Mouse (Mus musculus) heart, embryonic 16.5 days (tissue): ENCODE measurements around the gene Nxn. TPM values are rescaled to one million over a fixed set of nuclear protein-coding genes. Genes with fewer than 3 reads are reported as not detected.

Experiments
- ATAC-seq: fragments of 200-750 bp; cut with Nextera tagmentation; replicated peaks from 2 replicates; pipeline ENCODE4 v1.8.0; 2017; ENCODE audit warnings: moderate number of reproducible peaks; ENCODE audit not compliant: insufficient read depth, low FRiP score; ENCODE audit errors: extremely low read depth
- H3K27ac ChIP-seq: fragments of 300-500 bp; sonication (generic); 2 replicates; pipeline ENCODE4 v1.5.1; 2014; ENCODE audit warnings: mild to moderate bottlenecking, low read length, control low read depth, moderate library complexity
- H3K27me3 ChIP-seq: fragments of 300-500 bp; sonication (generic); 2 replicates; pipeline ENCODE4 v1.6.1; 2014; ENCODE audit warnings: low read length, mixed read lengths; ENCODE audit not compliant: control insufficient read depth, insufficient read depth
- H3K36me3 ChIP-seq: fragments of 300-500 bp; sonication (generic); 2 replicates; pipeline ENCODE4 v1.6.1; 2014; ENCODE audit not compliant: control insufficient read depth, insufficient read depth
- H3K4me1 ChIP-seq: fragments of 300-500 bp; sonication (generic); 2 replicates; pipeline ENCODE4 v1.6.1; 2014; ENCODE audit warnings: low read length, mixed read lengths; ENCODE audit not compliant: control insufficient read depth, insufficient read depth
- H3K4me2 ChIP-seq: fragments of 300-500 bp; sonication (generic); 2 replicates; pipeline ENCODE4 v1.6.1; 2014; ENCODE audit warnings: low read depth, mild to moderate bottlenecking, control low read depth, low read length
- H3K4me3 ChIP-seq: fragments of 300-500 bp; sonication (generic); 2 replicates; pipeline ENCODE4 v1.5.1; 2014; ENCODE audit warnings: mild to moderate bottlenecking, control low read depth, low read length
- H3K9ac ChIP-seq: fragments of 300-500 bp; sonication (generic); 2 replicates; pipeline ENCODE4 v1.6.1; 2014; ENCODE audit warnings: low read length, control low read depth
- H3K9me3 ChIP-seq: fragments of 300-500 bp; sonication (generic); replicated peaks from 2 replicates; pipeline ENCODE4 v1.6.1; 2016; ENCODE audit warnings: low read length; ENCODE audit not compliant: control insufficient read depth
- WGBS: fragments of 180-500 bp; shearing (Covaris S2); extraction: QIAGEN DNeasy Blood & Tissue Kit; methylation state at CpG from one replicate; pipeline ENCODE4 v1.1.7; 2014; 5-methylcytosine and 5-hydroxymethylcytosine counted together
- polyA plus RNA-seq: library from polyadenylated mRNA; unstranded; fragments of >200 nt; fragmentation: Nextera tagmentation; extraction: Ambion mirVana; gene quantifications from 2 replicates; pipeline ENCODE4 v1.2.1, GENCODE M21; 2015

The Nxn gene
- polyA plus RNA-seq, 1 experiment from 2014 or later, result 21.2 TPM

DNA sequence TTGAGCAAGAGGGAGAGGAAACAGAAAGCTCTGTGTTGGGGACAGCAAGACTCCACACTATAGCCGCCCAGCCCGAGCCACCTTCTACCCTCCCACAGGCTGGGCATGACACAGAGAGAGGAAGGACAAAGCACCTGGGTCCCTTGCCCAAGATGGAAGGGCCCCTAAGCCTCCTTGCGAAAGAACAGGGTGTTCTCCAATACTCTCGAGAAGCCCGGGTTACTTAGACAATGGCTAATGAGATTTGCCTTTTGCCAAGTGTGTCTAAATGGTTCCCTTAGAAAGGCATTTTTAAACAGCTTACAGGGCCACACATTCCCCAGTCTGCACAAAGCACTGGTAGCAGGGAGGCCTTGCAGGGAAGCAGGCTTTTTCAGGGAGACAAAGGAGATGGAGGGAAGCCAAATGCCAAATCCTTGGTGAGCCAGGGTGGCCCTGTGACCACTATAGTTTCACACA is 130.9 kb downstream of the Nxn start:
- Histone ChIP-seq H3K36me3 (0 out of 2 replicates have a peak, but pooled peaks cover 2% of the 10 kb centered on the region), H3K4me3 (no peak overlapping the region), H3K27ac (no peak overlapping the region), H3K27me3 (no peaks in the 10 kb centered on the region), H3K9ac (no peak overlapping the region), H3K9me3 (no peaks in the 10 kb centered on the region), H3K4me2 (no peak overlapping the region), H3K4me1 (no peaks in the 10 kb centered on the region)
- 71% methylated on average over 5 of the region's 5 CpGs for WGBS
- ATAC-seq, result no peak

DNA sequence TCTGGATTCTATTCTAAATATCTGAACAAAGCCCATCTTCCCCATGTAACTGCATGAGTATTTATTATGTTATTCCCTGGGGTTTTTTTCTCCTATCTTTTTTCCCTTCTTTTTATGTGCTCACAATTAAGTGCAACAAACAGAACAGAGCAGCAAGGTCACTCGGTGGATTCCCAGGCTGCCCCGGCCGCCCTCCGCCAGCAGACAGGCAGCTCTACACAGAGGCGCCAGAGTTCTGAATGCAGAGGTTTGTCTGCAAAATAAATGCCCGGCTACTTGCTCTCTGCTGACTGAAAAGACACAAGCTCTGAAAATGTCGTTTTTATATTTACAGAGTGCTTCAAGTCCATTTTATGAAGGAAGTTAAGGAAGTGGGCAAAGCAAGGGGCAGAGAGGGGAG is 131.4 kb downstream of the Nxn start:
- WGBS, result 68% methylated on average over 7 of the region's 7 CpGs
- H3K4me3 ChIP-seq, result no peak overlapping the region
- 0 out of 2 replicates have a peak, but pooled peaks cover 2% of the 10 kb centered on the region for H3K36me3 ChIP-seq
- no peaks in the 10 kb centered on the region for H3K9me3 ChIP-seq
- no peak overlapping the region for H3K4me2 ChIP-seq
- H3K27ac ChIP-seq, result no peak overlapping the region
- no peaks in the 10 kb centered on the region for H3K4me1 ChIP-seq
- ATAC-seq, result no peak
- no peaks in the 10 kb centered on the region for H3K27me3 ChIP-seq
- no peak overlapping the region for H3K9ac ChIP-seq

DNA sequence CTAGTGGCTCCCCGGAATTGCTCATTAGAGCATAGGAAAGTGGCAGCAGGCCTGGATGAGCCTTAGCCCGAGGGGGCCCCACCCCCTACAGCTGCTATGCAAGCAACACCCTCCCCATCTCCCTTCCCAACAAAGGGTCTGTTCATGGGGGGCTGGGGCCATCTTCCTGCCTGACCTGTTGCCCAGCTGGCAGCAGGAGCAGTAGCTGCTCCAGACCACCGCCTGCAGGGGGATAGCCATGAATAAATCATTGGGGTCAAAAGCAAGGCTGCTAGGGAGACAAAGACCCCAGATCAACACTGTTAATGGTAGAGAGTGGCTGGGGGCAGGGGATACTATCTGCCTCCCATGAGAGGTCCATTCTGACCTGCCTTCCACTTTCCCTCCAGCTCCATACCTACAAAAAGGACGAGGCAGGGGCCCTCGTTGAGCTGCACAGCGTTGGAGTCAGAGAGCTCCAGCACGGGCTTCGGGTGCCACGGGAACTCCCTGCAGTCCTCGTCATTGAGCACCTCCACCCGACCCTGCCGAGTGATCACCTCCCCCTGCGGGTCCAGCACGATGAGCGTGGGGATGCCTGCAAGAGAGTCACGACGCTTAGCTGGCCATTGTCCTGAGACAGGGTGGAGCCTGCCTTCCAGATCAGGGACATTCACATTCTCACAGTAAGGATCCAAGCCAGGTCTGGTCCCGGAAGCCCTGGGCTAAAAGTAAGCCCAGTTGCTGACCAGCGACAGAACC is 136.2 kb downstream of the Nxn start:
- Histone ChIP-seq H3K9ac (no peak overlapping the region), H3K9me3 (no peaks in the 10 kb centered on the region), H3K4me3 (no peak overlapping the region), H3K36me3 (no peaks in the 10 kb centered on the region), H3K4me1 (no peaks in the 10 kb centered on the region), H3K27ac (no peak overlapping the region), H3K4me2 (no peak overlapping the region), H3K27me3 (no peaks in the 10 kb centered on the region)
- WGBS, result 24% methylated on average over 19 of the region's 19 CpGs
- ATAC-seq, result no peak

DNA sequence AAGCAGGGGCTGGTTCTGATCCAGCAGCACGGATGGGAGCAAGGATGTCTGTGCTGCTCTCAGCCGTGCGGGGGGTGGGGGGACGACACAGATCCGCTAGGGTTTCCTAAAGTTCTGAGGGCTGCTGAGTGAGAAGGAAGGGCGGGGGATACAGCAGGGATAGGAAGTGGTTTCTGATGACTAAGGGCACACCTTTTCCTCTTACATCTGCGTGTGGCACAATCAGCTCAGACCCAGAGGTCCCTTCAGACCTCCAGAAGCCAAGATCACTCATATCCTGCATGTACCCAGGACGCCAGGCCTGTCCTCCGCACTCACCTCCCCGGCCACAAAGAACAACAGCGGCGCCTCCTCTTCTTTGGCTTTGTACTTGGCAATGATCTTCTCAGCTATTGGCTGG is 137.7 kb downstream of the Nxn start:
- ATAC-seq, result peak; percentile 37
- 54% methylated on average over 12 of the region's 12 CpGs for WGBS

DNA sequence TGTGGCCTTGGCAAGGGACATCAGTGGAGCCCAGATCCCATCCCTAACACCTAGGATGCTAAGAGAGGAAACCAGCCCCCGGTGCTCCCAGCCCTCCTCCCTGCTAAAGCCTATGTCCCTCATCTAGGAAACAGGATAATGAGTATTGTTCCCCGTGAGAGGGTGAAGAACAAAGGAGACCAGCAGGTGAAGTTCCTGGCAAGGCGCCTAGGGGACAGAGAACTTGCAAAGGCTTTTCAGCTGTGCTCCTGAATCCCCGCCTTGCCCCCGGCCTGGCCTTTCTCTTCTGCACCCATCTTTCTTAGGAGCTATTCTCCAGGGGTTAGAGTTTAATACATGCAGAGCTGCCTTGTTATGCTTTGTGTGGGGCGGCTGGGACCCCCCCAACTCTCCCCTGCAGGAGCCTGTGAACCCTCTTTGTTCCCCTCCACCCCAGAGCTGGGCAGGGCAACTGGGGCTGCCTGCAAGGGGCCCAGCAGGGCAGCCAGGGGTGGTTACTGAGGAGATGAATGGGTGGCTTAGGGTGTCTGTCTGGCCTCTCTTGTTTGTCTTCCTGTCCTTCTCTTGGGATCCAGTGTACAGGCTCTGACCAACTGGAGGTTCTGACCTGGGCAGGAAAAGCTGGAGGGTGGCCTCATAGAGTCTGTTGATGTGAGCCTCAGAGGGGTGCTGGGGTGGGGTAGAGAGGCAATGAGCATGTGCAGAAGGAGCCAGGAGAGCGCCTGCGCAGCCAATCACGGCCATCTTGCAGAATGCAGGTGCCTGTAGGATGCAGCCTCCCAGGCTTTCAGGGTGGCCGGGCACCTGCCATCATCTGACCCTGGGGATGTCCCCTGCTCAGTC is 138.5 kb downstream of the Nxn start:
- ATAC-seq, result no peak
- Histone ChIP-seq H3K4me3 (no peak overlapping the region), H3K27ac (no peak overlapping the region), H3K27me3 (no peaks in the 10 kb centered on the region), H3K4me1 (no peaks in the 10 kb centered on the region), H3K9me3 (no peaks in the 10 kb centered on the region), H3K4me2 (no peak overlapping the region), H3K36me3 (no peaks in the 10 kb centered on the region), H3K9ac (no peak overlapping the region)
- 77% methylated on average over 10 of the region's 10 CpGs for WGBS

More for the DNA sequence above, 137.7 kb downstream of the Nxn start:
- Histone ChIP-seq H3K4me3 (no peak overlapping the region), H3K4me2 (no peak overlapping the region), H3K27me3 (no peaks in the 10 kb centered on the region), H3K9me3 (no peaks in the 10 kb centered on the region), H3K9ac (no peak overlapping the region), H3K36me3 (no peaks in the 10 kb centered on the region), H3K27ac (no peak overlapping the region), H3K4me1 (no peaks in the 10 kb centered on the region)

DNA sequence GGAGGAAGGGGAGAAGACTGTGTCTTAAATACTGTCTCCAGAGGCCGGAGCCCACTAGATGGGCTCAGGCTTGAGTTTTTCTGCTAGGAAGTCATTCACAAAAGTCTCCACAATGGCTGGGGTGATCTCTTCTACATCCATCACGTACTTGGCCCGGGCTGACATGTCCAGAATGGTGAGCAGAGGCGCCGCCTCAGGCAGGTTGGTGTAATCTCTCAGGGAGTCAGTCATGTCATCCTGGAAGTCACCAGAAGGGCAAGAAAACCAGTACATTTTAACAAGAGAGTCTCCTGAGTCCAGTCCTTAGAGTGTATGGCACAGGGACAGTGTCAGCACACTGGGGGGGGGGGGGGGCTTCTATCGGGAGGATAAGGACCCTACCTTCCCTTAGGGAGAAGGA is 140.4 kb downstream of the Nxn start:
- WGBS, result 79% methylated on average over 5 of the region's 6 CpGs
- no peaks in the 10 kb centered on the region for H3K9me3 ChIP-seq
- H3K27ac ChIP-seq, result no peak overlapping the region
- no peak overlapping the region for H3K9ac ChIP-seq
- no peak overlapping the region for H3K4me2 ChIP-seq
- H3K27me3 ChIP-seq, result no peaks in the 10 kb centered on the region
- H3K36me3 ChIP-seq, result no peaks in the 10 kb centered on the region
- H3K4me1 ChIP-seq, result no peaks in the 10 kb centered on the region
- no peak for ATAC-seq
- no peak overlapping the region for H3K4me3 ChIP-seq

DNA sequence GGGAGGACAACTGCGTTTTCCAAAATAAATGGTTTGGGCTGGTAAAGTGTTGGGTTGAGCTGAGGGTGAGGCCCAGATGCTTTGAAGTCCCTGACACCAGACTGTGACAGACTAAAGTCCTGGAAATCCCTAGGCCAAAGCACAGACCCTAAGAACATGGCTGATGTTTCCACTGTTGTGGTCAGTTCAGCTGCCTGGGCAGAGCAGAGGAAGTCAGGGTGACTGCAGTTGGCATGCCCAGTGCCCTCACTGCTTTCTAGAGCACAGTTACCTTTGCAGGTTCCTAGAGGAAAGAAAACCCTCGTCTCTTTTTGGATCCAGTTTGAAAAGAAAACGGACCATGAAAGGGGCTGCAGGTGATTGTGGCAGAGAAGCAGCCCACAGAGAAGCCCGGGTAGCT is 141.6 kb downstream of the Nxn start:
- H3K36me3 ChIP-seq, result no peaks in the 10 kb centered on the region
- ATAC-seq, result no peak

DNA sequence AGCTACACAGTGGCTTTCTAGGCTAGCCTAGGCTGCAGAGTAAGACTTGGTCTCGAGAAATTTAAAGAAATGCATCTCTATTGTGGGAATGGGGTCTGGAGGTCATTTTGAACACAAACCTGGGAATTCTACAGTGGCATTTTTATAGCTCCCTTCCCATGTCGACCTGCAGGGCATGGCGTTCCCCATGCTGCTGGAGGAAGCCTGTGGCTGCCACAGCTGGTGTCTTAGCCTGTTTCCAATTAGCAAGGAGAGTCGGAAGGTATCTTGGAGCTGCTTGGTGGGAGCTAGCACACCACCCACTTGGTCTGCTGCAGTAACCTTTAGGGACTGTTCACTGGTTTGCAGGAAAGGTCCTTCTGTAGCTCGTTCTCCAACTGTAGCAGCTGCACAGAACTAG is 142.8 kb downstream of the Nxn start:
- no peak overlapping the region for H3K4me2 ChIP-seq
- no peaks in the 10 kb centered on the region for H3K9me3 ChIP-seq
- no peak overlapping the region for H3K4me3 ChIP-seq
- no peaks in the 10 kb centered on the region for H3K4me1 ChIP-seq
- WGBS, result 50% methylated on average over 5 of the region's 5 CpGs
- no peaks in the 10 kb centered on the region for H3K36me3 ChIP-seq
- no peaks in the 10 kb centered on the region for H3K27me3 ChIP-seq
- no peak for ATAC-seq
- no peak overlapping the region for H3K27ac ChIP-seq
- no peak overlapping the region for H3K9ac ChIP-seq

More for the DNA sequence above, 141.6 kb downstream of the Nxn start:
- Histone ChIP-seq H3K4me1 (no peaks in the 10 kb centered on the region), H3K27me3 (no peaks in the 10 kb centered on the region), H3K27ac (no peak overlapping the region), H3K4me2 (no peak overlapping the region), H3K4me3 (no peak overlapping the region), H3K9ac (no peak overlapping the region), H3K9me3 (no peaks in the 10 kb centered on the region)
- 78% methylated on average over 4 of the region's 4 CpGs for WGBS

DNA sequence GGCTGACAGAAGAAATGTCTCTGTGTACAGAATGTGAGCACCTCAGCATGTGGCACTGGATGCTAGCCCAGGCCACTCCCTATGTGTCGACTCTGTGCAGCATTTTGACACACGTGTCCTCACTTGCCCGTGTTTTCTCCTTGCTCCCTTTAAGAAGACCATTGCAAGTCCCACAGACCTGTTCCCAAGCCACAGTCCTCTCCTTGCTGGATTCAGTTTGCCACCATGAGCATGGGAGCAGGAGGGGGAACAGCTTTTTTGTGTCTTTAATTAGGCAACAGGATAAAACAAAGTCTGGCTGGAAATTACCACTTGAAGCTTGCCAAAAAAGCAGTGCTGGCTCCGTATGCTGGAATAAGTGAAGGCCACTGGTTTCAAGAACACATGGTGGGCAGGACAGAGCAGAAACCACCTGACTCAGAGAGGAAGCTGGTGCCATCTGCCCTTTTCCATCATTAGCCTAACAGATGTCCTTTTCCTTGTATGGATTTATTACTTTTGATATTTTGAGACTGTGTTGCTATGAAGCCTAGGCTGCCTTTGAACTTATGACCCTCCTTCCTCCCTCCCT is 143.4 kb downstream of the Nxn start:
- ATAC-seq, result no peak
- Histone ChIP-seq H3K4me3 (no peak overlapping the region), H3K4me2 (no peak overlapping the region), H3K36me3 (peaks cover 5% of the 10 kb centered on the region; the same call in 1 of the 2 replicates), H3K9me3 (no peaks in the 10 kb centered on the region), H3K4me1 (no peaks in the 10 kb centered on the region), H3K9ac (no peak overlapping the region), H3K27ac (no peak overlapping the region), H3K27me3 (no peaks in the 10 kb centered on the region)
- WGBS, result 70% methylated on average over 4 of the region's 4 CpGs
